Mouse (Mus musculus): ENCODE data around the gene Cntnap1.
"Not testable (repeated sequence)": the region's sequence is repeated elsewhere in the genome, so short reads cannot be mapped to it uniquely, and the experiment has no call there.

Gene Cntnap1

DNA sequence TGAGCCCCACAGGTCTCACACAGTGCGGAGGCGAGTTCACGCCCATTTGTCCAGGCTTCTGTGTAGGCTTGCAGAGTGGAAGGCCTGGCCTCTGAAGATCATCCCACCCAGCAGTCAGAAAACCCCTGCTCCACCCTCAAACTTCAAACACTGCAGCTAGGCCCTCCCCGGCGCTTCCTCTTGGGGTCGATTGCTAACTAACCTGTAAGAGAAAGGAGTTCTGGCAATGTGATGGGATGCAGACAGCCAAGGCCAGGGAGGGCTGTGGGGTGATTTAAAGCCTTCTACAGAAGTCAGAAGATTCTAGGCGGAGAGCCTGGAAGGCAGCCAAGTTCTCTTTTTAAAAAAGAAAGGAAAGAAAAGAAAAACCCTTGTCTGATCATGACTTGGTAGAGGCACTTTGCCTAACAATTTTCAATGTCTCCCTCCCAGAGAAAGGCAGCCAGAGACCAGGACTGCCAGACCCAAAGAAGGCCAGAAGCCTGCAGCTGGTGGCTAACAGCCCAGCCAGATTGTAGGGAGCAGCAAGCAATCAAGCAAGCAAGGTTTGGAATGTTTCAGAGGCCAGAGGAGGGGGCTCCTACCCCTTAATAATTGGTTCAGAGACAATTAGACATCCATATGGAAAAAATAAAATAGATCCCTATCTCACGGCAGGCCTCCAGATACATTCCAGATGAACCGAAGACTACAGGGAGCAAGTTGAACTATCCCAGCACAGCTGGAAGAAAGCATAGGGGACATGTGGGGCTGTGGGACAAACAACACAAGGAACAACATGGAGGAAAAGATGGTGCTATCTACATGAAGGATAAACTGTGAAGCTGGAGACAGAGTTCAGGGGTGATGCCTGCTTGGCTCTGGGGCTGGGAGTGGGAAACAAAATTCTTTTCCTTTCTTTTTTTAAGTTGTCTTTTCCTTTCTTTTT is 20.9 kb upstream of the Cntnap1 start:
- no peak for DNase-seq (ENCODE audit: low read depth, low spot score)

DNA sequence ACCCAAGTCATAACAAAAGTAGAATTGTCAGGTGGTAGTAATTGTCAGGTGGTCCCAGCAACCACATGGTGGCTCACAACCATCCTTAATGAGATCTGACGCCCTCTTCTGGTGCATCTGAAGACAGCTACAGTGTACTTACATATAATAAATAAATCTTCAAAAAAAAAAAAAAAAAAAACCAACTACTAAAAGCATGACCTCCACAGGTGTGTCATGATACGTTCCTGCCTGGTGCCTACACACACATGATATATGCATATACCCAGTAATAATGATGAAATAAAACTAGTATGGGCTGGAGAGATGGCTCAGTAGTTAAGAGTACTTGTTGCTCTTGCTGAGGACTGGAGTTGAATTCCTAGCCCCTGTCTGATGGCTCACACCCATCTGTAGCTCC is 19.3 kb upstream of the Cntnap1 start:
- DNase-seq (ENCODE audit: low read depth, low spot score), result no peak

GRCm38 (mm10) chr11:101152825-101153224 is 17.5 kb upstream of the Cntnap1 start:
- no peak for DNase-seq (ENCODE audit: low read depth, low spot score)

GRCm38 (mm10) chr11:101154648-101155047 is 15.7 kb upstream of the Cntnap1 start:
- no peak for DNase-seq (ENCODE audit: low read depth, low spot score)

GRCm38 (mm10) chr11:101155151-101155550 is 15.2 kb upstream of the Cntnap1 start:
- no peak for DNase-seq (ENCODE audit: low read depth, low spot score)

DNA sequence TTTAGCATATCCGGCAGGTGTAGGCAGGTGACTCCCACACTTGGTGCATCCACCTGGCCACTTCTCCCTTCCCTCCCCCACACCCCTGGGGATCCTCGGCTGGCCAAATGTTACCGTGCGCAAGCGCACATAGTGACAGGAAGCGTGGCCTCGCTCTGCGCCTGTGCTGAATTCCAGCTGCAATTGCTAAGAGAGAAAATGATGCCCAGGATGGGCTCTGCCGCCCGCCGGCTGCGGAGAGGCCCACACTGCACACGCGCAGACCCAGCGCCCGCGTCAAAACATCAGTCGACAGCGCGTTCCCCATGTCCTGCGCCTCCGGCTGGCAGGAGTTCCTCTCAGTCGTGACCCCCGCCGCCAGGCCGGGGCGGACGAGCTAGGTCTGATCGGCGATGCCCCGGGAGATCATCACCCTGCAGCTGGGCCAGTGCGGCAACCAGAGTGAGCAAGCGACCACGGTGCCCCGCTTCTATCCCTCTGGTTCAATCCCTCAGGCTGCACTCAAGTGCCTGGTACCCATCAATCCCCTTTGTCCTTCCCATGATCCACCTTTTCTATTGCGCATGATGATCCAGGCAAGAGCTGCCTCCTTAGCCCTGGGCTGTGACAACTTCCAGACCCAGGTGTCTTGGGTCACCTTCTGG is 14.5 kb upstream of the Cntnap1 start, which contains the start of gene Tubg2:
Gene Tubg2 (plus strand): TSS at position 180 of the 644 bp plus-strand sequence.
- DNase-seq (ENCODE audit: low read depth, low spot score), result peak; percentile 71

DNA sequence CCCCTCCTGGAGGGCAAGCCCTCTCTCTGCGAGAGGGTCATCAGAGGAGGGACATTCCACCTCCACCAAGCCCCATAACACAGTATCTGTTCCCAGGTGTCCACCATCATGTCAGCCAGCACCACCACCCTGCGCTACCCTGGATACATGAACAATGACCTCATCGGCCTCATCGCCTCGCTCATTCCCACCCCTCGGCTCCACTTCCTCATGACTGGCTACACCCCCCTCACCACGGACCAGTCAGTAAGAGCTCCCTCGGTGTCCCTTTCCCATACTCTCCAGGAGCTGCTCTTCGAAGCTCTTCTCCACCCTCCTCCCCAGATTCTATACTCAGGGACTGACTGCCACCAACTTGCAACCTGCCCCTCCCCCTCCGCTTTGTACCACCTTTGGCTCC is 10.2 kb upstream of the Cntnap1 start:
- not testable (repeated sequence) for DNase-seq (ENCODE audit: low read depth, low spot score)

DNA sequence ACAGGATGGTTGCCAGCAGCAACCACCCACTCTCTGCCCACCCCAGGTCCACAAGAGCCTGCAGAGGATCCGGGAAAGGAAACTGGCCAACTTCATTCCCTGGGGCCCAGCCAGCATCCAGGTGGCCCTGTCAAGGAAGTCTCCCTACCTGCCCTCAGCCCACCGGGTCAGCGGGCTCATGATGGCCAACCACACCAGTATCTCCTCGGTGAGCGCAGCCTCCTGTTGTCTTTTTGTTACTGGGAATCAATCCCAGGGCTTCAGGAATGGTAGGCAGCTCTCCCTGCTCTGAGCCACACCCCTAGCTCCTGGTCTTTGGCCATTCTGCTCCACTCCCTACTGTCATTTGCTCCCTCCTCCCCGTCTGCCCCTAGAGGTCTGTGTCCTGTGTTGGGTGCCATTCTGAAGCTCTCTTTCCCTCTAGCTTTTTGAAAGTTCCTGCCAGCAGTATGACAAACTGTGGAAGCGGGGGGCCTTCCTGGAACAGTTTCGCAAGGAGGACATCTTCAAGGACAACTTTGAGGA is 9.3 kb upstream of the Cntnap1 start:
- DNase-seq (ENCODE audit: low read depth, low spot score), result not testable (repeated sequence)

DNA sequence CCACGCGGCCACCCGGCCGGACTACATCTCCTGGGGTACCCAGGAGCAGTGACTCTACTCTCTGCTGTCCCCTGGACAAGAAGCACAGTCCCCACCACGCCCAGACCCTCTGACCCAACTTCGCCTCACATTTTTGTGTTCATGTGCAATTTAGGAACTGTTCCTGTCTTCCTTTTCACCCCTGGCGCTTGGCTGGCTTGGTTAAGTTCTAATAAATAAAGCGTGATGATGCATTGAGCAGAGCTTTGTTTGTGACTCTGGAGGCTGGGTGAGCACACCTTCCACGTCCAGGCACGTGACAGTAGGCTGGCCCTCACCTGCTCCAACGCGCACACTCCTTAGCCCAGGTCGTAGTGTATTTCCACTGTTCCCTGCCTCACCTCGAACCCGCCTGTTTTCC is 8.8 kb upstream of the Cntnap1 start:
- no peak for DNase-seq (ENCODE audit: low read depth, low spot score)

DNA sequence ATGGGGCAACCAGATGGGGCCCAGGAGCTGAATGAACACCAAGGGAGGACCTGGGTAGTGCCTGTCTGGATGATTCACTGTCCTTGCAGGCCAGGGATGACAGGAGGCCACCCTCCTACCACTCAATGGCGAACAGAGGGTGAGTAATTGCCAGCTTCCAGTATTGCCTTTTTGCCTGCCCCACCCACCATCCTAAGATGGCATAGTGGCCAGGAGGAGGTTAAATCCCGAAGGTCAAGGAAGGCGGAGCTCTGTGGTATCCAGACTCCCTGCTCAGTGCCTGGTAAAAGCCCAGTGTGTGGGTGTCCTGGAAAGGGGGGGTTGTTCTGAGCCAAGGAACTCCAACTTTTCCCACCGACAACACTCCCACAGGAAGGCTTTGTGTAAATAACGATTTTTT is 8.0 kb upstream of the Cntnap1 start:
- no peak for DNase-seq (ENCODE audit: low read depth, low spot score)

DNA sequence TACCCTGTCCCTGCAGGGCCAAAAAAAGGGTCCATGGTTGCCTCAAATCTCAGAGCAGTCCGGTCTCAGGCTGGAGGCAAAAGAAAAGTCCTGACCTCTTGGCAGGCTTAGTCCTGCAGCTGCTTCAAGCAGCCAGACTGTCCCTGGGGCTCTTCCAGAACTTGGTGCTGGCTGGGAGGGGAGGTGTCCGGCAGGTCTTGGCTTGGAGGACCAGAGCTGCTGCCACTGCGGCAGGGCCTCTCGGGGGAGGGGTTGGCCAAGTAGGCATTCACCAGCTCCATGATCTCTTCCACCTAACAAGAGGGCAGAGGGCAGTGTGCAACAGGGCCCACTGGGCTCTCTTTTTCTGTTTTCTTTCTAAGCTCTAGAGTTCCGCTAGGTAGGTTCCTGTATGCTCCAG is 7.6 kb upstream of the Cntnap1 start:
- no peak for DNase-seq (ENCODE audit: low read depth, low spot score)

DNA sequence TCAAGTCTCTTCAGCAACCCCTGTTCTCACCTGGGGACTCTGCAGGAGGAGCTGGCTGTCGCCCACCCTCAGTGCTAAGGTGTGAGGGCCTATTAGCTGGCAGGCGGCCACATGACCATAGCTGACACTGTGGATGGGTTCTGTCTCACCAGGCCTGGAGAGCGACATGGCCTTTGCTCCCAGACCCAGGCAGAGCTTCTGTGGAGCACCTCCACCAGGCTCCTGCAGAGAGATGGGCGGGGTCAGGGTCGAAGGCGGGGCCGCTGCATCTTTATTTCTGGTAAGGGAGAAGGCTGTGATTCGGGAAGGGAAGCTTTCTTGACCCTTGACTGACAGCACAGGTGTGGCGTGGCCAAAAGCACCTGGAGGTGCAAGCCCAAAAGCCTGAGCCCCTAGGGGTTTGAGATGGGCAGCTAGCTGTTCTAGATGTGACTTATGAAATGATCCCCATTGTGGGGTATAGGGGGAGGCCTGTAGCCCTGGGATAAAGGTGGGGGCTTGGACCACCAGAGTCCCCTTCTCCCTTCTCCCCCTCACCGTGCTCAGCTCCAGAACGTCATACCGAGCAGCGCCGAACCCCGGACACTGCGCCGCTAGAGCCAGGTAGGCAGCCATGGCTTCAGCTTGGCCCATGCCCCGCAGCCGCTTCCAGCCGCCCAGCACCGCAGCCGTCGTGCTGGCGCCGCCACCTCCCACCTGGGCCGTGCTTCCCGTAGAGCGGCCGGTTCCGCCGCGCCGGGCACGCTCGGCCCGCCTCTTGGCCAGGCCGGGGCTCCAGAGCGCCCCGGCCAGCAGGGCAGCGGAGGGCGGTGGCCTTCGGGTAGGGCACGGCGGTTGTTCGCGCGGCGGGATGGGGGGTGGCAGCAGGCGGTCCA is 6.6 kb upstream of the Cntnap1 start:
- DNase-seq (ENCODE audit: low read depth, low spot score), result no peak

DNA sequence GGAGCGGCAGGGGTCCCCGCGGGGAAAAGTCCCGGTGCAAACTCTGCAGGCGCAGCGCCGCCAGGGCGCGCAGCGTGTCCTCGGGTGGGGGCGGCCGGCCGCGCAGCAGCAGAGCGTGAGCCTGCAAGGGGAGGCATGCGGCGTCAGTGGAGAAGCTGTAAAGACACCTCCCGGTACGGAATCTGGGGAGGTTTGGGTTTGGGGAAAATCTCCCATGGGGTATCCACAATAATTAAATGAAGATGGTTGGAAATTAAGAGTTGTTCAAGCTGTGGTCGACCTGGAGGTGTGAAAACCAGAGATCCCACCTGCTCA is 6.0 kb upstream of the Cntnap1 start:
- DNase-seq (ENCODE audit: low read depth, low spot score), result no peak

DNA sequence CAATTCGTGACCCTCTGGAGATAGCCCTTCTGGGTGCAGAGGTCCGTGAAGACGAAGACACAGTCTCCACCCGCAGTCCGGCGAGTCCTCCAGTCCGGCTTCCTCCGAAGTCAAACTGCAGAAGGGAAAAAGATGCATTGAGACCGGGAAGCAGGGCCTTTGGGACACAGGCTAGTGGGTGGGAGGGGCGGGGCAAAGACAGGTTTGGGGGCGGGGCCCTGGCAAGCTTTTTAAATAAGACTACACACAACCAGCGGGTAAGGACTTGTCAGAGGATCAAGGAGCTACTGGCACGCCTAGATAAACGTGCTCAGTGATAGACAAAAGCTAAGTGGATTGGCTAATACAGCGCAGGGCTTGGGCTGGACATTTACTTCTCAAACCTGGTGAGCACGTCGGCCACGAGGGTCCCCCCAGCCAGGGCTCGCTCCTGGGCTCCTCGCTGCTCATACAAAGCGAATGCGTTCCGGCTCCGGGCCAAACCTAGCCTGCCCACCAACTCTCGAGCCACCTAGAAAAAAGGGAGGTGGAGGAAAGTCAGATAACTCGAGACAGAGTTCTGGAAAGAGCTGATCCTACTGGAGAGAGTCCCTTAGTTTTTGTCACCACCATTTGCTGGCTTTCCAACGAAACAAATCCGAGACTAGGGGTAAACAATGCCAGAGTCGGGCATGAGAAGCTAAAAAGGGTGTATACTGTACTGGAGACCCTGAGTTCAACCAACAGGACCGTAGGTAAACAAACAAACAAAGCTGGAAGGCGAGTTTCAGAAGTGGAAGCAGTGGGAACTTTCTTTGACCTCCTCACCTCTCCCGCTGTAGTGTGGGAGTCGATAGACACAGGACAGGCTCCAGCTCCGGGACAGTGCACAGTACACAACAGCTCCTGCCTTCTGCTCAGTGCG is 5.4 kb upstream of the Cntnap1 start:
- DNase-seq (ENCODE audit: low read depth, low spot score), result no peak

DNA sequence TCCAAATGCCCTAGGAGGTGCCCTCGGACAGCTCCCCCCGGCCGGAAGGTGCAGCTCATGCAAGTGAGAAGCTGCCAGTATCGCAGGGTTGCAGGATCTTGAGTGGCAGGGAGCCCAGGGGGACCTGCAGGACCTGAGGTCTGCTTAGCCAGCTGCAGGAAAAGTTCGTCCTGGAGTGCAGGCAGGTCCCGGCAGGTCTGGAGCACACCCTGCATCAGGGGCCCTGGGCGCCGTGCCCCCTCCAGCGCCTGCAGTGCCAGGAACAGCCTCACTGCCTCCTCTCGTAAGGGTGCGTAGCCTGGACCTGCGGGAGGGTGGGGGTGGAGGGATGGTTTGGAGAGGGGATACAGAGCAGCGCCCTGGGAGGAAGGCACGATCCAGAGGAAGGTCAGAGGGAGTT is 4.0 kb upstream of the Cntnap1 start:
- no peak for DNase-seq (ENCODE audit: low read depth, low spot score)

GRCm38 (mm10) chr11:101167211-101167962 is 2.9 kb upstream of the Cntnap1 start:
- DNase-seq (ENCODE audit: low read depth, low spot score), result no peak

GRCm38 (mm10) chr11:101167963-101168300 is 2.4 kb upstream of the Cntnap1 start:
- no peak for DNase-seq (ENCODE audit: low read depth, low spot score)

DNA sequence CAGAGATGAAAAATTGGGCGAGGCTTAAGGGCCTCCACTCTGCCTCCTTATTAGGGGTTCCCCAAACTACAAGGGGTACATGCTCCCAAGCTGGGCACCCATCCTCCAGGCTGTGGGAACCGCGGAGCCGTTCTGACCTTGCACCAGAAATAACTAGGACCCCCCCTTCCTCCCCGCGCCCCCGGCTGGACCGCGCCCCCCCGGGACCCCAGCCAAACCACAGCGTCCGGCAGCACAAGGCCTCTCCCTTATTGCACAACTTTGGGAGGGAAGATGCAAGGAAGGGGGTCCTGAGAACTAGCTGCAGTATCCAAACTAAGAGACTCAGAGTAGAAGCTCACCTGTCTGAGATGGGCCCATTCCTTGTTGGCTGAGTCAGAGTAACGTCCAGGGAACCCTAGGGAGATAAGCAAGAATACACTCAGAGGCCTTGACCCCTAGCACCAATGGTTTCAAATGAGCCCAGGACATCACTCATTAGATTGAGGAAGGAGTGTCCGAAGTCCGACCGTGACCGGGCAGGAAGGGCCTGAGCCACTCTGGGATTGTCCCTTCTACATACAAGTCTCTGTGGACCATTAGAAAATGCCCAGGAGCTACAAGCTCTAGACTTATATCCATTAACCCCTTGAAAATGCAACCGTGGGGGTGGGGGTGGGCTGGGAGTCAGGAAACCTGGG is 1.9 kb upstream of the Cntnap1 start:
- no peak for DNase-seq (ENCODE audit: low read depth, low spot score)

- DNase-seq (ENCODE audit: low read depth, low spot score), result no peak
These were observed 819 bp upstream of the Cntnap1 start for GRCm38 (mm10) chr11:101169301-101170107.

Data from brain, embryonic 18.5 days (tissue).